Mouse (Mus musculus): ENCODE measurements around the gene Gm17604.
A peak's percentile ranks its signal among the peaks of the same experiment; 100 is the strongest.

Gm17604 gene

DNA sequence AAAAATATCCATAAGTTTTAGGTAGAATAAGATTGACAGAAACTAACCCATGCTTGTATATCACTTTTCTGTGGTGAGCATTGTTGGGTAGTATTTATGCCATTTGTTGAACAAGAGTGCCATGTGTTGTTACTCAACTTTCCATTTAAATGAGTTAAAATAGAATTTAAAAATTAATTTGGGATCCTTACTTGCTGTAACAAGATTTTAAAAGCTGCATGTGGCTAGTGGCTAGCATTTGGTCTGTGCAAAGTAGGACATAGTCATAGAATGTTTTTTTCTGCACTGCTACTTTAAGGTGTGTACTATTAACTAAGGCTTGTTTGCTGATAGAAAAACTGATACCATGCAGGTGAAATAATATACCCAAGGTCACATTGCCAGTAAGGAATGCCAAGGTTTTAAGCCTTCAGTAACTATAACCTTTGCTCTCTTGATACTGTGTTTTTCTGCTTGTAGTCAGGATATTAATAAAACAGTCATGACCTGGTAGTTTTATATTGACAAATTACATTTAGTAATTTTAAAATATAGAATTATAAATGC, at the start of gene Gm17604:
Gene Gm17604, minus strand, starts transcription at position 51 of the 546 bp plus-strand sequence.
- DNase-seq = no peak

DNA sequence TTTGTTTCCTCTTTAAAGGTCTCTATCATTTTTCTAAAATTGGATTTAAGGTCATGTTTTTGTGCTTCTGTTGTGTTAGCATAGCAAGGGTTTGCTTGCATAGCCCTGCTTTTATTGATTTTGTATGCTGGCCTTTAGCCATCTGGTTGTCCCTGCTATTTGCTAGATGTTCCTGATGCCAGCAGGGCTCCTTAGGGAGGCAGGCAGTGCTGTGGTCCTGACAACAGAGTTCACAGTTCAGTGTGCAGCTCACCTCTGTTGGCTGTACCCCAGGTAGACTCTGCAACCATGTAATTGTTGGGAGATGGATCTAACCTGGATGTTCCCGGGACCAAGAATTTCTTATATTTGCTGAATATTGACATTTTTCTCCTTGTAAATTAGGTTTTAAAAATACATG, 45.3 kb upstream of the Gm17604 start:
- no peak for DNase-seq

DNA sequence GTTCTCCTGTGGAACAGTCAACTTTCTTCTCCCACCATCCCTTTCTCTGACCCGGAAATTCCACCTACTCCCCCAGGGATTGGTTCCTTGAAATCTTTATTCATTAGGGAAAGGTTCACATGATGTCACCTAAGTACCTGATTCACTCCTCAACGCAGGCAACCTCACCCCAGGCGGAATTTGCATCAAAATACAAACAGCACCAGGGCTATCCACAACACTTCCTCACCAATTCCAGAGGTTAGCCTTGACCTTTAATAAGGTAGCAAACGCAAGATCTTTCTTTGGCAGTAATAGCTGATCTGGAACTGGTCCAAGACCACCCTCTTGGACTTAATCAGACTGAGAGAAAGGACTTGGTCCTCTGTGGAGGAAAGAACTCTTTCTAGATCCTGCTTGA, 1.5 kb downstream of the Gm17604 start:
- DNase-seq = no peak

DNA sequence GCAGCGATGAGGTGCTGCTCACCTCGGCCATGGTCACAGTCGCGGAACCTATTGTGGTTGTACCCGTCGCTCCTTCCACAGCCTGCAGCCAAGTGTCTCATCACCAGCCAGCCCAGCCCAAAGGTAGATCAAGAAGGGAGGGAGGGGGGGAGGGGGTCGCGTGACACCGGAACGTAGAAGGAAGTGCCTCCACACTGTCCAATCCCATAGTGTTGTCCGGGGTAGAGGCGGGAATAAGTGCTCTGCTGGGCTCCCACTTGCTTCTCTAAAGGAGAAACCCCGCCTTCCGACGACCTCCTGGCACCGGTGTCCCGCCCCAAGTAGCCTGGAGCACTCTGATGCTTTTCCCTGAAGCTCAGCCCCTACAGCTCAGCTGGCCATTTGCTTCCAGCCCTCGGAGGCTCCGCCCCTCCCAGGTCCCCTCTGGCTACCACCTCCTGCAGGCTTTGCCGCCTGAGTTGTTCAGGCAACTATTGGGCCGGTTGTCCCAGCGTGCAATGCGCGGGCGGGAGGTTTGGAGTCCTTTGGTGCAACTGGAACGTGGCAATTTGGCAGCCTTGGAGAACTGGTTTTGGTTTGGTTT, 24.3 kb downstream of the Gm17604 start, which contains the start of the genes Mospd2 and Fancb:
Gene Mospd2, minus strand, starts transcription at position 183 of the 583 bp plus-strand sequence.
Gene Fancb, plus strand, starts transcription at position 400 of the 583 bp plus-strand sequence.
- peak; percentile 80 for DNase-seq

- DNase-seq = no peak
Observed at GRCm38 (mm10) chrX:164978866-164979265, 25.8 kb downstream of the Gm17604 start.

DNA sequence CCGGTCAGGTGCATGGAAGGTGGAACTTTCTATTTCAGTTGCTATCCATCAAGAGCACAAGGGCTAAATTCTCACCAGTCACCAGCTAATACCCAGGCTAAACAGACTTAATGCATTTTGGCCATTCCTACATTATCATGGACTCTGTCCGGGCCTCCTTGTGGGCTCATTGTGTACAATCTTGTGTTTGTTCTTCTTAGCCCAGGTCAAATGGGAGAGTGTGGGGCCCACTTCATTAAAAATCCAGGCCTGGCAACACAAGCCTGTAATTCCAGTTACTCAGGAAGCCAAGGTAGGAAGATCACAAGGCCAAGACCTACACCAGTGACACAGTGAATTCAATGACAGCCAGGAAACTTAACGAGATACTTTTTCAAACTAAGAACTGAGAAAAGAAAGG, 33.4 kb downstream of the Gm17604 start:
- DNase-seq = no peak

DNA sequence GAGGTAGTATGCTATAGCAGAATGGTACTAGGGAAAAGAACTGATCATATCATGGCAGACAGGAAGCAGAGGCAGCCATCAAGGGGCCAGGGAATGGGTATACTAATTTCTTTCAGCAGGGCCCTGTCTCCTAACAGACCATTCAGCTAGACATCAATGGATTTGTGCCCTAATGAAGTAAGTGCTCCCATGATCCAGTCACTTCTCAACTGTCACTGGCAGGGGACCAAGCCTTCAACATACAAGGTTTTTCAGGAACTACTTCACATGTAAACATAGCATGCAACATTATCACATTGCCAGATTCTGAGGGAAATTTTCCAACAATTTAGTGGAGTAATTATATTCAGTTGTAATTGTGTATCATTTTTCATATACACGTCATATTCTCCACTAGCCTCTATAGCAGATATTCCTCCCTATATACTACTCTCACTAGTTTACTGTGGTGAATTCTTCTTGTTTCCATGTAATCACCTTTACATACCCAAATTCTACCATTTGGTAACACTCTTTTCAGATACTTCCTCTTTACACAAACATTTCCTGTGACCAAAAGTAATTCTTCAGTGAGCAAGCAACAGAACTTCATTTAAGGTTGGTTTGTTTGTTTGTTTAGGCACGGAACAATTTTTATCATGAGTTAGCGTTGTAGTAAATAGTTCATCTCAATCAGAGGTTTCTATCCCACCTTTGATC, 38.7 kb downstream of the Gm17604 start:
- no peak for DNase-seq

All from cerebellum, adult 8-10 months (tissue).